Mouse (Mus musculus): ENCODE measurements around the gene Sobp.

- TF ChIP-seq MAFK (IDR thresholded peaks at IDR 0.05; ENCODE audit: insufficient read depth, low read depth, low read length) (no peak), HCFC1 (IDR thresholded peaks at IDR 0.05; ENCODE audit: borderline replicate concordance, insufficient read depth, low read length) (no peak), ZNF384 (IDR thresholded peaks at IDR 0.05; ENCODE audit: low read depth, low read length) (no peak)
These were observed 50.2 kb downstream of the Sobp start for GRCm38 (mm10) chr10:43124156-43124555.
